Mouse (Mus musculus): ENCODE data around the gene Unc50.
A peak's percentile ranks its signal among the peaks of the same experiment; 100 is the strongest.

Unc50 gene

GRCm38 (mm10) chr1:37429366-37430296, at the start of gene Unc50, which contains the start of gene Coa5:
Gene Unc50, plus strand, starts transcription at chr1:37430139.
Gene Coa5, minus strand, starts transcription at chr1:37430103.
- peak; percentile 98 for ATAC-seq (ENCODE audit: insufficient number of reproducible peaks, low FRiP score, low TSS enrichment)

- ATAC-seq (ENCODE audit: insufficient number of reproducible peaks, low FRiP score, low TSS enrichment): no peak
These were observed 49.0 kb upstream of the Unc50 start for GRCm38 (mm10) chr1:37380913-37381312.

- no peak for ATAC-seq (ENCODE audit: insufficient number of reproducible peaks, low FRiP score, low TSS enrichment)
These were observed 45.6 kb upstream of the Unc50 start for GRCm38 (mm10) chr1:37384304-37384703.

GRCm38 (mm10) chr1:37386448-37386971, 43.4 kb upstream of the Unc50 start:
- peak; percentile 59 for ATAC-seq (ENCODE audit: insufficient number of reproducible peaks, low FRiP score, low TSS enrichment)

- ATAC-seq (ENCODE audit: insufficient number of reproducible peaks, low FRiP score, low TSS enrichment): no peak
These were observed 36.8 kb upstream of the Unc50 start for GRCm38 (mm10) chr1:37393174-37393573.

- ATAC-seq (ENCODE audit: insufficient number of reproducible peaks, low FRiP score, low TSS enrichment): no peak
These were observed 33.5 kb upstream of the Unc50 start for GRCm38 (mm10) chr1:37396481-37396880.

- no peak for ATAC-seq (ENCODE audit: insufficient number of reproducible peaks, low FRiP score, low TSS enrichment)
These were observed 31.0 kb upstream of the Unc50 start for GRCm38 (mm10) chr1:37398961-37399360.

GRCm38 (mm10) chr1:37399734-37400133, 30.2 kb upstream of the Unc50 start:
- no peak for ATAC-seq (ENCODE audit: insufficient number of reproducible peaks, low FRiP score, low TSS enrichment)

- 0 out of 2 replicates have a peak, but pooled peaks have one; percentile 70 for ATAC-seq (ENCODE audit: insufficient number of reproducible peaks, low FRiP score, low TSS enrichment)
These were observed 28.3 kb upstream of the Unc50 start for GRCm38 (mm10) chr1:37401687-37402086.

GRCm38 (mm10) chr1:37405137-37405536, 24.8 kb upstream of the Unc50 start:
- no peak for ATAC-seq (ENCODE audit: insufficient number of reproducible peaks, low FRiP score, low TSS enrichment)

GRCm38 (mm10) chr1:37407228-37407627, 22.7 kb upstream of the Unc50 start:
- no peak for ATAC-seq (ENCODE audit: insufficient number of reproducible peaks, low FRiP score, low TSS enrichment)

GRCm38 (mm10) chr1:37408059-37408458, 21.9 kb upstream of the Unc50 start:
- no peak for ATAC-seq (ENCODE audit: insufficient number of reproducible peaks, low FRiP score, low TSS enrichment)

- ATAC-seq (ENCODE audit: insufficient number of reproducible peaks, low FRiP score, low TSS enrichment): no peak
These were observed 21.3 kb upstream of the Unc50 start for GRCm38 (mm10) chr1:37408678-37409077.

GRCm38 (mm10) chr1:37409647-37410046, 20.3 kb upstream of the Unc50 start:
- ATAC-seq (ENCODE audit: insufficient number of reproducible peaks, low FRiP score, low TSS enrichment): 0 out of 2 replicates have a peak, but pooled peaks have one; percentile 33

- ATAC-seq (ENCODE audit: insufficient number of reproducible peaks, low FRiP score, low TSS enrichment): no peak
These were observed 14.5 kb upstream of the Unc50 start for GRCm38 (mm10) chr1:37415394-37415793.

GRCm38 (mm10) chr1:37419420-37419819, 10.5 kb upstream of the Unc50 start:
- ATAC-seq (ENCODE audit: insufficient number of reproducible peaks, low FRiP score, low TSS enrichment): no peak

GRCm38 (mm10) chr1:37427144-37427875, 2.6 kb upstream of the Unc50 start:
- ATAC-seq (ENCODE audit: insufficient number of reproducible peaks, low FRiP score, low TSS enrichment): no peak

GRCm38 (mm10) chr1:37428911-37429310, 1.0 kb upstream of the Unc50 start:
- ATAC-seq (ENCODE audit: insufficient number of reproducible peaks, low FRiP score, low TSS enrichment): no peak

GRCm38 (mm10) chr1:37430297-37430840, 430 bp downstream of the Unc50 start:
- ATAC-seq (ENCODE audit: insufficient number of reproducible peaks, low FRiP score, low TSS enrichment): no peak; the same call in 1 of the 2 replicates

GRCm38 (mm10) chr1:37436419-37436818, 6.5 kb downstream of the Unc50 start:
- no peak for ATAC-seq (ENCODE audit: insufficient number of reproducible peaks, low FRiP score, low TSS enrichment)

Data from cerebellum, adult (tissue).